Mouse (Mus musculus) midbrain, postnatal 0 days (tissue): Measurements from ENCODE around the gene Adamts17. TPM values are rescaled to one million over a fixed set of nuclear protein-coding genes. Genes with fewer than 3 reads are reported as not detected.

Experiments
- ATAC-seq: fragments of 200-750 bp; cut with Nextera tagmentation; 2 replicates; pipeline ENCODE4 v1.8.0; 2017; ENCODE audit warnings: moderate number of reproducible peaks, mild to moderate bottlenecking, moderate TSS enrichment, moderate library complexity; ENCODE audit not compliant: low FRiP score
- DNase-seq: peaks from one replicate; pipeline ENCODE4 v3.0.0-alpha.2; 2015; ENCODE audit warnings: low spot score
- H3K27ac ChIP-seq: fragments of 300-500 bp; sonication (generic); 2 replicates; pipeline ENCODE4 v1.5.1; 2014; ENCODE audit warnings: low read depth, mild to moderate bottlenecking, low read length, mixed read lengths
- H3K27me3 ChIP-seq: fragments of 300-500 bp; sonication (generic); 2 replicates; pipeline ENCODE4 v1.6.1; 2014; ENCODE audit warnings: low read length, control low read depth, mixed read lengths; ENCODE audit not compliant: insufficient read depth
- H3K36me3 ChIP-seq: fragments of 300-500 bp; sonication (generic); 2 replicates; pipeline ENCODE4 v1.6.1; 2014; ENCODE audit warnings: low read length, control low read depth, mixed read lengths; ENCODE audit not compliant: insufficient read depth
- H3K4me1 ChIP-seq: fragments of 300-500 bp; sonication (generic); 2 replicates; pipeline ENCODE4 v1.6.1; 2014; ENCODE audit warnings: mild to moderate bottlenecking, control low read depth, antibody characterized with exemption, low read length, mixed read lengths; ENCODE audit not compliant: insufficient read depth
- H3K4me2 ChIP-seq: fragments of 300-500 bp; sonication (generic); 2 replicates; pipeline ENCODE4 v1.6.1; 2014; ENCODE audit warnings: low read depth, mild to moderate bottlenecking, low read length, mixed read lengths; ENCODE audit not compliant: poor library complexity, severe bottlenecking
- H3K4me3 ChIP-seq: fragments of 300-500 bp; sonication (generic); 2 replicates; pipeline ENCODE4 v1.5.1; 2014; ENCODE audit warnings: low read depth, mild to moderate bottlenecking, low read length, moderate library complexity
- H3K9ac ChIP-seq: fragments of 300-500 bp; sonication (generic); replicated peaks from 2 replicates; pipeline ENCODE4 v1.6.1; 2014; ENCODE audit warnings: mild to moderate bottlenecking, low read length, moderate library complexity, mixed read lengths; ENCODE audit not compliant: poor library complexity, severe bottlenecking
- H3K9me3 ChIP-seq: fragments of 300-500 bp; sonication (generic); 2 replicates; pipeline ENCODE4 v1.6.1; 2016; ENCODE audit warnings: low read length, control low read depth
- CTCF ChIP-seq: IDR thresholded peaks from 2 replicates; pipeline ENCODE4 v1.5.1; 2016; ENCODE audit warnings: antibody characterized with exemption, mild to moderate bottlenecking
- WGBS: fragments of 180-500 bp; shearing (Covaris S2); extraction: QIAGEN DNeasy Blood & Tissue Kit; methylation state at CpG from one replicate; pipeline ENCODE4 v1.1.7; 2014; 5-methylcytosine and 5-hydroxymethylcytosine counted together
- polyA plus RNA-seq: library from polyadenylated mRNA; unstranded; fragments of >200 nt; fragmentation: Nextera tagmentation; extraction: Ambion mirVana; gene quantifications from 2 replicates; pipeline ENCODE4 v1.2.1, GENCODE M21; 2015
- total RNA-seq: library from RNA; depleted of rRNA; stranded (reverse); fragments of >200 nt; gene quantifications from 2 replicates; pipeline ENCODE4 v1.2.3, GENCODE M21; 2014

Gene Adamts17
- total and polyA plus RNA-seq, 2 experiments from 2014 or later: 3.2 to 13.0 TPM

DNA sequence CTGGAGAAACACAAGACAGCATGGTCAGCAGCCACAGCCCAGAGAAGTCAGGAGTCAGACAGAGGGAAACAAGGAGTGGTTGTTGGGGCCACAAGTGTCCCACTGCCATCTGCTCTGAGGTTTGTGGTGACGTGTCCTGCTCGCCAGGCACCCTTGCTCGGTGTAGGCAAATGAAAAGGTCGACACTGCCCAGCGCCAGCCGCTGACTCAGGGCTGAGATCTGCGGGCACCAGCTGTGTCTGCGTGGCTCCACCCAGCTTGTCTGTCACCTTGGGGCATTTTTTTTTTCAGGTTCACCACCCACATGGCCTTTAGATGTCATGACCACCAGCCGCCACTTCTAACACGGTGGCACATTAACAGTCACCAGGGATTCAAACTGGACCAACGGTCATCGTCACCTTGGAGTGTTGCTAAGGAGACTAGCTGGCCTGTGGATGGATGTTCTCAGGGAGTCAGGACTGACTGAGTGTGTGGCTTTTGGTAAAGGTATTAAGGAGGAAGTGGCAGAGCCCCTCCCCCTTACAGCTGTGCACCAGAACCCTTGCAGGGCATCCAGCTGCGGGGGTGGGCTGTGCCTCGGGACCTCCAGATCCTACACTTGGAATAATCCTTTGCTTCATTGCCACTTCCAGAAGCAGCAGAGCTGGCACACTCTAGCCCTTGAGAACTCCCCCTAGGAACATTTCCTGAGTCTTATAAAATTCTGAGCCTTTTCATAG lies 273.1 kb downstream of the Adamts17 start:
- Histone ChIP-seq H3K4me1 (no peaks in the 10 kb centered on the region), H3K9ac (no peak overlapping the region), H3K4me2 (no peak overlapping the region), H3K9me3 (no peaks in the 10 kb centered on the region), H3K27me3 (no peaks in the 10 kb centered on the region), H3K4me3 (no peak overlapping the region), H3K27ac (no peak overlapping the region), H3K36me3 (no peaks in the 10 kb centered on the region)
- TF ChIP-seq CTCF: no peak
- DNase-seq (no peak), ATAC-seq (no peak)
- 76% methylated on average over 14 of the region's 14 CpGs for WGBS

DNA sequence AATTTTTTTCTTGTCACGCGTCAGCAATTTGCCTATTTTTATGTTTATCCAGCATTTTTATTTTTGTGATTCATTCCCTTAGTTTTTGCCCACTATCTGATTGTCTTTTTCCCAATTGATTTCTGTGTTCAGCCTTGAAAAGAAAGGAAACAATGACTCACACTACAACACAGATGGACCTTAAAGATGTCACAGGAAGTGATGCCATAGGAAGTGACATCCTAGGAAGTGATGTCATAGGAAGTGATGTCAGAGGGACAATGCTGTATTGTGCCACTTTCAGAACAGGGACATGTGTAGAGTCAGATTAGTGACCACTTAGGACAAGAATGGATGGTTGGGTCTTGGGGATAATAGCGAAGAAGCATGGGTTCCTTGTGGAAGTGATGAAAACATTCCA lies 274.5 kb downstream of the Adamts17 start:
- no peak overlapping the region for H3K9ac ChIP-seq
- no peak for ATAC-seq
- no peaks in the 10 kb centered on the region for H3K27me3 ChIP-seq
- H3K27ac ChIP-seq: no peak overlapping the region
- H3K4me2 ChIP-seq: no peak overlapping the region
- H3K4me3 ChIP-seq: no peak overlapping the region
- no peaks in the 10 kb centered on the region for H3K9me3 ChIP-seq
- peak; percentile 15 for DNase-seq
- 95% methylated on average over 3 of the region's 3 CpGs for WGBS
- no peaks in the 10 kb centered on the region for H3K36me3 ChIP-seq
- no peaks in the 10 kb centered on the region for H3K4me1 ChIP-seq
- TF ChIP-seq CTCF: no peak

DNA sequence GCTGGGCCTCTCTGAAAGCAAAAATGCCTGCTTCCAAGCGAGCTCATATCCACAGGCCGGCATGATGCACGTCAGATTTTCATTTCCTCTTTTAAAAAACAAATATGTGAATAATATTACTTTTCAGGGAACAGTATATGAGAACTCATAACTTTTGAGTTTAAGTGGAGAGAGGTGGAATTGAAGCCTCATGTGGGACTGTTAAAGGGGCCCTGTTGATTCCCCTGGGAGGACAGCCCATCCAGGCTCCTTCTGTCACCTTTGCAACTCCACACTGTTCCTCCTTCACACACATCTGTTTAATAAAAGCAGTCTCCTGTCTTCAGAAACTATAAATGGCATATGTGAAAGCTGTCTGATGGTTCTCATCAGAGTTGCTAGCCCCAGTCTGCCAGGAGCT lies 275.5 kb downstream of the Adamts17 start:
- Histone ChIP-seq H3K4me3 (no peak overlapping the region), H3K36me3 (no peaks in the 10 kb centered on the region), H3K4me1 (no peaks in the 10 kb centered on the region), H3K9me3 (no peaks in the 10 kb centered on the region), H3K27ac (no peak overlapping the region), H3K27me3 (no peaks in the 10 kb centered on the region), H3K4me2 (no peak overlapping the region), H3K9ac (no peak overlapping the region)
- ATAC-seq (no peak), DNase-seq (no peak)
- 89% methylated on average over 3 of the region's 3 CpGs for WGBS
- no peak for TF ChIP-seq CTCF

DNA sequence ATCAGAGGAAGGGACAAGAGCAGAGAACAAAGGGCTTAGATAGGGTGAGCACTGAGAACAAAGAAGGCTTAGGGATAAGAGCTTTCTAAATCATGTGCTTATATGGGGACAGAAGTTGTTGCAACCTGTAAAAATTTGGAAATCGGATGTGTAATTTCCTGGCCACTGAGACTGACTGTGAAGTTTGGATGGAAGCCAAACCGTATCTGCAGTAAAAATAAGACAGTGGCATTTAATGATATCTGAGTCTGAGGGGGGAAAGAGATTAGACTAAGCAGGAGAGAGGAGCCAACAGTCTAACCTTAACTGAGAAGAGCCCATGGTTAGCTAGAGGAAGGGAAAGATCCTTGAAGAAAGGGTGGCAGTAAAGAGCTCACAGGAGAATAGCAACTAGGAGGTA lies 295.6 kb downstream of the Adamts17 start:
- TF ChIP-seq CTCF: no peak
- H3K4me2 ChIP-seq: no peak overlapping the region
- DNase-seq: no peak
- H3K9me3 ChIP-seq: no peaks in the 10 kb centered on the region
- H3K27ac ChIP-seq: no peak overlapping the region
- no peak for ATAC-seq
- no peaks in the 10 kb centered on the region for H3K27me3 ChIP-seq
- H3K4me1 ChIP-seq: no peaks in the 10 kb centered on the region
- WGBS: 56% methylated on average over 2 of the region's 2 CpGs
- no peaks in the 10 kb centered on the region for H3K36me3 ChIP-seq
- no peak overlapping the region for H3K9ac ChIP-seq
- no peak overlapping the region for H3K4me3 ChIP-seq

DNA sequence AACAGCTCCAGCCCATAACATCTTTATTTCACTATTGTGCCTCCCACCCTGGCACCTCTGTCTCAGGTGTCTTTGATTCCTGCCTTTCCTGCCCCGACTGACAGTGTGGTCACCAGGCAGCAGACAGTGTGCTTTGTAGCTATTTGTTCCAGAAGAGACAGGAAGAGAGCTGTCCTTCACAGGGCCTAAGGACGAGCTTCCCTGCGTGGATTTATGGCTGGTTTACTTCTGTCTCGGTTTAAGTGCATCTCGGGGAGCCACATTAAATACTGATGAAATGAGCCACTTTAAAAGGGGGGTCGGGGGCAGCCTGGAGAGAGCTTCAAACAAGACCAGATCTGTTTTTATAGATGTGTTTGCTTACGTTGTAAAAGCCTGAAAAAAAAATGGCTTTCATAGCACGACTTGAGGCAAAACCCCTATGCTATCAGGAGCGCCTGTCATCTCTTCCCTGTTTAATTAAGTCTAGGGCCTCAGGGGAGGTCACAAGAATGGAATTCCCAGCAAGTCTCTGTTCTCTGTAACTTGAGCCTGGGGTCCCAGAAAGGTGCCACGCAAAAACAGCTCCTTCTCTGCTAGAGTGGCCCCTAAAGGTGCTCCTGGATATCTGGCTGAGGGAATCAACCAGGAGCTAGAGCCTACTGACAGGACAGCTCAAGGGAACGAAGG lies 302.9 kb downstream of the Adamts17 start:
- DNase-seq (no peak), ATAC-seq (no peak)
- Histone ChIP-seq H3K9ac (no peak overlapping the region), H3K27me3 (no peaks in the 10 kb centered on the region), H3K9me3 (no peaks in the 10 kb centered on the region), H3K4me2 (no peak overlapping the region), H3K36me3 (no peaks in the 10 kb centered on the region), H3K4me1 (no peaks in the 10 kb centered on the region), H3K27ac (no peak overlapping the region), H3K4me3 (no peak overlapping the region)
- WGBS: 30% methylated on average over 11 of the region's 11 CpGs
- TF ChIP-seq CTCF: no peak

DNA sequence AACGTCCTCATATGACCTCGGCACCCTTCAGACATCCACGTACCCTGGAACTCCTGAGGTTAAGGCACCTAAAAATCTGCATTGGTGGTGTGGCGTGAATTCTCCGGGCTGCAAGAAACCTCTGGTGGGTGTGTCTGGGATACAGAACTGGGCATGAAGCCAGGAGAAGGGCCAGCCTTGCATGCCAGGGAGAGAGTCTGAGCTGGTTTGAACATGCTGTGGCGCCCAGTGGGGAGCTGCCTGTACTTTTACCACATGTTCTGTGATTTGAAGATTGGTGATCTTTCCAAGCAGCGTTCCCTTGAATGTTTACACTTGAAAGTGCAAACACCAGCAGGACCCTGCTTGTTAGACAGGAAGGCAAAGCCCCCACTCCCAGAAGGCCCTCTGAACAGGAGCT lies 306.2 kb downstream of the Adamts17 start:
- DNase-seq (peak; percentile 39), ATAC-seq (no peak)
- Histone ChIP-seq H3K9ac (no peak overlapping the region), H3K4me1 (no peaks in the 10 kb centered on the region), H3K9me3 (no peaks in the 10 kb centered on the region), H3K27me3 (no peaks in the 10 kb centered on the region), H3K27ac (no peak overlapping the region), H3K36me3 (no peaks in the 10 kb centered on the region), H3K4me2 (no peak overlapping the region), H3K4me3 (no peak overlapping the region)
- WGBS: 72% methylated on average over 7 of the region's 7 CpGs
- no peak for TF ChIP-seq CTCF
